Mouse (Mus musculus) hindbrain, embryonic 12.5 days (tissue): ENCODE measurements at regions not wholly inside any gene's neighbourhood (a gene's known extent, or its start where the extent isn't known, plus 50 kb on each side); places are given as distances from the start of the nearest gene placed in this dataset.
"Not testable (repeated sequence)": the region's sequence is repeated elsewhere in the genome, so short reads cannot be mapped to it uniquely, and the experiment has no call there.

Source experiments
- ATAC-seq: fragments of 200-750 bp; cut with Nextera tagmentation; 2 replicates; pipeline ENCODE4 v1.8.0; 2017; ENCODE audit warnings: moderate TSS enrichment; ENCODE audit not compliant: low FRiP score
- H3K27ac ChIP-seq: fragments of 300-500 bp; sonication (generic); 2 replicates; pipeline ENCODE4 v1.5.1; 2016; ENCODE audit warnings: mild to moderate bottlenecking
- H3K27me3 ChIP-seq: fragments of 300-500 bp; sonication (generic); 2 replicates; pipeline ENCODE4 v1.6.1; 2016; ENCODE audit warnings: mild to moderate bottlenecking
- H3K36me3 ChIP-seq: fragments of 300-500 bp; sonication (generic); 2 replicates; pipeline ENCODE4 v1.6.1; 2016; ENCODE audit warnings: mild to moderate bottlenecking
- H3K4me1 ChIP-seq: fragments of 300-500 bp; sonication (generic); 2 replicates; pipeline ENCODE4 v1.6.1; 2016
- H3K4me2 ChIP-seq: fragments of 300-500 bp; sonication (generic); replicated peaks from 2 replicates; pipeline ENCODE4 v1.6.1; 2016; ENCODE audit warnings: mild to moderate bottlenecking
- H3K4me3 ChIP-seq: fragments of 300-500 bp; sonication (generic); 2 replicates; pipeline ENCODE4 v1.5.1; 2016; ENCODE audit warnings: mild to moderate bottlenecking
- H3K9ac ChIP-seq: fragments of 300-500 bp; sonication (generic); 2 replicates; pipeline ENCODE4 v1.6.1; 2016; ENCODE audit warnings: mild to moderate bottlenecking, moderate library complexity
- H3K9me3 ChIP-seq: fragments of 300-500 bp; sonication (generic); replicated peaks from 2 replicates; pipeline ENCODE4 v1.6.1; 2016; ENCODE audit warnings: mild to moderate bottlenecking
- WGBS: fragments of 180-500 bp; shearing (Covaris S2); methylation state at CpG from one replicate; pipeline ENCODE4 v1.1.7; 2016; 5-methylcytosine and 5-hydroxymethylcytosine counted together

GRCm38 (mm10) chr12:20614766-20615165, 375.5 kb upstream of the Asap2 start:
- not testable (repeated sequence) for H3K27ac ChIP-seq, H3K9me3 ChIP-seq, H3K4me1 ChIP-seq, H3K27me3 ChIP-seq, H3K36me3 ChIP-seq, ATAC-seq, H3K9ac ChIP-seq
- 2% methylated on average over 6 of the region's 39 CpGs for WGBS
- Histone ChIP-seq H3K4me3 (peak overlapping the region; percentile 36), H3K4me2 (0 out of 2 replicates have a peak overlapping the region, but pooled peaks have one; percentile 21)
